Mouse (Mus musculus) intestine, embryonic 14.5 days (tissue): ENCODE measurements at regions not wholly inside any gene's neighbourhood (a gene's known extent, or its start where the extent isn't known, plus 50 kb on each side); places are given as distances from the start of the nearest gene placed in this dataset.

Experiments used
- ATAC-seq: fragments of 200-750 bp; cut with Nextera tagmentation; replicated peaks from 2 replicates; pipeline ENCODE4 v1.8.0; 2017; ENCODE audit warnings: low read depth, moderate number of reproducible peaks, moderate TSS enrichment, moderate library complexity; ENCODE audit not compliant: low FRiP score, low TSS enrichment
- DNase-seq: peaks from one replicate; pipeline ENCODE4 v3.0.0-alpha.2; 2018; ENCODE audit warnings: low spot score
- H3K27ac ChIP-seq: fragments of 300-500 bp; sonication (generic); 2 replicates; pipeline ENCODE4 v1.5.1; 2014; ENCODE audit warnings: low read depth, mild to moderate bottlenecking, control low read depth
- H3K27me3 ChIP-seq: fragments of 300-500 bp; sonication (generic); replicated peaks from 2 replicates; pipeline ENCODE4 v1.6.1; 2014; ENCODE audit warnings: low read length, control low read depth; ENCODE audit not compliant: control insufficient read depth, insufficient read depth
- H3K36me3 ChIP-seq: fragments of 300-500 bp; sonication (generic); 2 replicates; pipeline ENCODE4 v1.6.1; 2014; ENCODE audit warnings: low read length, control low read depth; ENCODE audit not compliant: control insufficient read depth, insufficient read depth
- H3K4me1 ChIP-seq: fragments of 300-500 bp; sonication (generic); replicated peaks from 2 replicates; pipeline ENCODE4 v1.6.1; 2014; ENCODE audit warnings: low read length, control low read depth, mixed read lengths; ENCODE audit not compliant: control insufficient read depth, insufficient read depth
- H3K4me2 ChIP-seq: fragments of 300-500 bp; sonication (generic); 2 replicates; pipeline ENCODE4 v1.6.1; 2014; ENCODE audit warnings: low read length
- H3K4me3 ChIP-seq: fragments of 300-500 bp; sonication (generic); 2 replicates; pipeline ENCODE4 v1.5.1; 2014; ENCODE audit warnings: low read depth, low read length, control low read depth, mixed read lengths
- H3K9ac ChIP-seq: fragments of 300-500 bp; sonication (generic); 2 replicates; pipeline ENCODE4 v1.6.1; 2014; ENCODE audit warnings: mild to moderate bottlenecking, low read length
- H3K9me3 ChIP-seq: fragments of 300-500 bp; sonication (generic); 2 replicates; pipeline ENCODE4 v1.6.1; 2016; ENCODE audit warnings: low read length, control low read depth; ENCODE audit not compliant: control insufficient read depth
- WGBS: fragments of 180-500 bp; shearing (Covaris S2); extraction: QIAGEN DNeasy Blood & Tissue Kit; methylation state at CpG from one replicate; pipeline ENCODE4 v1.1.7; 2014; 5-methylcytosine and 5-hydroxymethylcytosine counted together

DNA sequence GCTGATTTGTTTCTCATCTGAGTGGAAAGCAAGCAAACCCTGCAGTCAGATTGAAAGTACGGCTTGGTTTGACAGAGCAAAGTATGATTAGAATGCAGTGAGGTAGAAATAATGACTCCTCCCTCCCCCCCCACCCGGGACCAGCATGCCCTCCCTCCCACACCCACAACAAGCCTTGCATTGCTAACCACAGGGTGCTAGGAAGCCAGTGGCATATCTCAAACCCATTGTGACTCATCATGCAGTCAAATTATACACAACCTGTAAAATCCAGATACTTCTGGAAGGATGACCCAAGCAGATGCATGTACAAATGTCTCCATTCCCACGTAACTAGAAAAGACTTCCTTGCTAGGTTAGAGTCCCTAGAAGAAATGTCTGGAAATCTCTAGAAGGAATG lies 254.8 kb downstream of the Pdcd6ip start:
- DNase-seq (no peak), ATAC-seq (no peak)
- Histone ChIP-seq H3K9ac (no peak overlapping the region), H3K4me2 (no peak overlapping the region), H3K9me3 (no peaks in the 10 kb centered on the region), H3K4me1 (no peaks in the 10 kb centered on the region), H3K36me3 (no peaks in the 10 kb centered on the region), H3K27me3 (no peaks in the 10 kb centered on the region), H3K4me3 (no peak overlapping the region), H3K27ac (no peak overlapping the region)
- WGBS, result 80% methylated on average over 3 of the region's 3 CpGs

- H3K4me2 ChIP-seq, result peak overlapping the region; percentile 57
- H3K9me3 ChIP-seq, result no peaks in the 10 kb centered on the region
- ATAC-seq (peak; percentile 71; the same call in 1 of the 2 replicates), DNase-seq (peak; percentile 89)
- H3K4me3 ChIP-seq, result peak overlapping the region; percentile 36
- no peaks in the 10 kb centered on the region for H3K4me1 ChIP-seq
- H3K27me3 ChIP-seq, result no peaks in the 10 kb centered on the region
- 9% methylated on average over 21 of the region's 21 CpGs for WGBS
- H3K9ac ChIP-seq, result peak overlapping the region; percentile 32; the same call in 1 of the 2 replicates
- no peaks in the 10 kb centered on the region for H3K36me3 ChIP-seq
- H3K27ac ChIP-seq, result no peak overlapping the region
Observed at GRCm38 (mm10) chr9:113441770-113442411, 266.2 kb downstream of the Pdcd6ip start.

GRCm38 (mm10) chr9:113438394-113438793 lies 269.7 kb downstream of the Pdcd6ip start:
- Histone ChIP-seq H3K4me1 (no peaks in the 10 kb centered on the region), H3K36me3 (no peaks in the 10 kb centered on the region), H3K9me3 (no peaks in the 10 kb centered on the region), H3K4me2 (no peak overlapping the region), H3K27me3 (no peaks in the 10 kb centered on the region), H3K9ac (no peak overlapping the region), H3K27ac (no peak overlapping the region), H3K4me3 (no peak overlapping the region)
- DNase-seq (no peak), ATAC-seq (no peak)
- 79% methylated on average over 7 of the region's 7 CpGs for WGBS

GRCm38 (mm10) chr9:113435921-113436320 lies 272.1 kb downstream of the Pdcd6ip start:
- DNase-seq (no peak), ATAC-seq (no peak)
- H3K4me3 ChIP-seq, result no peak overlapping the region
- H3K27ac ChIP-seq, result no peak overlapping the region
- no peaks in the 10 kb centered on the region for H3K4me1 ChIP-seq
- no peaks in the 10 kb centered on the region for H3K36me3 ChIP-seq
- no peak overlapping the region for H3K9ac ChIP-seq
- no peaks in the 10 kb centered on the region for H3K9me3 ChIP-seq
- no peaks in the 10 kb centered on the region for H3K27me3 ChIP-seq
- H3K4me2 ChIP-seq, result no peak overlapping the region

GRCm38 (mm10) chr9:113433424-113433823 lies 274.6 kb downstream of the Pdcd6ip start:
- Histone ChIP-seq H3K9me3 (no peaks in the 10 kb centered on the region), H3K27ac (no peak overlapping the region), H3K9ac (no peak overlapping the region), H3K4me2 (no peak overlapping the region), H3K36me3 (no peaks in the 10 kb centered on the region), H3K27me3 (no peaks in the 10 kb centered on the region), H3K4me1 (no peaks in the 10 kb centered on the region), H3K4me3 (no peak overlapping the region)
- WGBS, result 82% methylated on average over 4 of the region's 4 CpGs
- DNase-seq (no peak), ATAC-seq (no peak)

- Histone ChIP-seq H3K9ac (no peak overlapping the region), H3K36me3 (no peaks in the 10 kb centered on the region), H3K4me3 (no peak overlapping the region), H3K4me2 (no peak overlapping the region), H3K4me1 (no peaks in the 10 kb centered on the region), H3K9me3 (no peaks in the 10 kb centered on the region), H3K27ac (no peak overlapping the region), H3K27me3 (no peaks in the 10 kb centered on the region)
- ATAC-seq, result no peak
- 84% methylated on average over 9 of the region's 9 CpGs for WGBS
- no peak for DNase-seq
Observed at GRCm38 (mm10) chr9:113432601-113433179, 275.4 kb downstream of the Pdcd6ip start.

- 77% methylated on average over 4 of the region's 4 CpGs for WGBS
- no peaks in the 10 kb centered on the region for H3K27me3 ChIP-seq
- no peaks in the 10 kb centered on the region for H3K36me3 ChIP-seq
- no peak overlapping the region for H3K9ac ChIP-seq
- no peak overlapping the region for H3K4me3 ChIP-seq
- H3K4me2 ChIP-seq, result no peak overlapping the region
- ATAC-seq (no peak), DNase-seq (no peak)
- H3K4me1 ChIP-seq, result no peaks in the 10 kb centered on the region
- no peak overlapping the region for H3K27ac ChIP-seq
- H3K9me3 ChIP-seq, result no peaks in the 10 kb centered on the region
Observed at GRCm38 (mm10) chr9:113430411-113430810, 277.6 kb downstream of the Pdcd6ip start.

DNA sequence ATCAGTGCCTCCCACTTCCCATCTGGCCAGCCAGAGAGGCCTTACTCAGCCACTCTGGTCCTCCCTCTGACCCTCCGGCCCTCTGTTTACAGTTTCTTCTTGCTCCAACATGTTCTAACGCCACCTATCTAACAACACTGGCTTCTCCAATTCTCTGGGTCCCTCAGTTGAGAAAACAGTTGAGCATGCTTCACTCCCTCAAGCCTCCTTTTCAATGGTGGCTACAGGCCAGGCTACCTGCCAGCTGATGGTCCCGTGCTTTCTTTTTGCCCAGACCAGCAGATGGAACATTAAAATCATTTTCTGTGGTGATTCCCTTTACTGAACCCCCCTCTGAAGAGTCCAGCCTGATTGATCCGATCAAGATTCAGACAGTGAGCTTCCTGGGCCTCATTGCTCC lies 280.8 kb downstream of the Pdcd6ip start:
- 70% methylated on average over 4 of the region's 4 CpGs for WGBS
- Histone ChIP-seq H3K4me3 (no peak overlapping the region), H3K9ac (no peak overlapping the region), H3K27me3 (no peaks in the 10 kb centered on the region), H3K9me3 (no peaks in the 10 kb centered on the region), H3K4me1 (no peaks in the 10 kb centered on the region), H3K36me3 (no peaks in the 10 kb centered on the region), H3K27ac (no peak overlapping the region), H3K4me2 (no peak overlapping the region)
- ATAC-seq (no peak), DNase-seq (no peak)

- H3K9me3 ChIP-seq, result 0 out of 2 replicates have a peak, but pooled peaks cover 3% of the 10 kb centered on the region
- no peak for ATAC-seq
- H3K4me2 ChIP-seq, result no peak overlapping the region
- H3K4me1 ChIP-seq, result no peaks in the 10 kb centered on the region
- no peak overlapping the region for H3K4me3 ChIP-seq
- no peak overlapping the region for H3K27ac ChIP-seq
- H3K9ac ChIP-seq, result no peak overlapping the region
- no peaks in the 10 kb centered on the region for H3K27me3 ChIP-seq
- WGBS, result 82% methylated on average over 15 of the region's 15 CpGs
- no peaks in the 10 kb centered on the region for H3K36me3 ChIP-seq
- DNase-seq, result no peak
Observed at GRCm38 (mm10) chr9:113426324-113426723, 281.7 kb downstream of the Pdcd6ip start.
